27 mouse cellular contexts compared by ENCODE assay signal in genomic region chr15:96114616-96115015, GRCm38 (mm10).
DNase-seq lines count a peak whose midpoint lies in the region; ATAC-seq and TF ChIP-seq lines count a peak whose summit lies in the region.
"Had no signal": no experiment of that assay in that cellular context is flagged by ENCODE, and none has a peak within 500 bp of the region (broad histone marks: within the 10 kb centered on the region; RNA-seq: fewer than 3 reads in every experiment).

No protein-coding gene starts in this region.

- no peak for DNase-seq in heart, postnatal 14 days
- DNase-seq in layer of hippocampus, adult 2 months (ENCODE audit: low spot score in 2 of 2) = no peak
- DNase-seq in layer of hippocampus, adult 8-10 months (ENCODE audit: low spot score in 2 of 2) = no peak
- DNase-seq in midbrain, postnatal 0 days (ENCODE audit: low spot score) = no peak
- DNase-seq in midbrain, embryonic 10.5 days (ENCODE audit: low spot score) = no peak
- DNase-seq: adrenal gland, postnatal 25 days; B cell, adult 2 months; cerebellum, adult 18-20 months; cerebellum, postnatal 10 days; forebrain, postnatal 0 days; kidney, adult 9 months; kidney, postnatal 10 days; lung, embryonic 14.5 days; lung, postnatal 14 days; right cerebral cortex, postnatal 4 days; thymus, adult 18-20 months; thymus, postnatal 25 days had no signal

- peak overlapping the region; percentile 42 for H3K4me2 ChIP-seq in heart, embryonic 12.5 days
- H3K4me2 ChIP-seq in midbrain, postnatal 0 days (ENCODE audit: low read depth, low read length, poor library complexity, severe bottlenecking) = peak overlapping the region; percentile 4; the same call in 1 of the 2 replicates
- H3K4me2 ChIP-seq: embryonic facial prominence, embryonic 15.5 days; forebrain, embryonic 12.5 days; hindbrain, embryonic 14.5 days; liver, embryonic 15.5 days; lung, embryonic 14.5 days; midbrain, embryonic 12.5 days; neural tube, embryonic 12.5 days had no signal

- WGBS in heart, embryonic 12.5 days = 44% methylated on average over 9 of the region's 9 CpGs
- WGBS in midbrain, postnatal 0 days = 70% methylated on average over 9 of the region's 9 CpGs
- 81% methylated on average over 9 of the region's 9 CpGs for WGBS in midbrain, embryonic 10.5 days

- no peaks in the 10 kb centered on the region for H3K36me3 ChIP-seq in heart, embryonic 12.5 days
- H3K36me3 ChIP-seq in midbrain, postnatal 0 days (ENCODE audit: insufficient read depth, low read length) = no peaks in the 10 kb centered on the region
- H3K36me3 ChIP-seq in midbrain, embryonic 10.5 days = no peaks in the 10 kb centered on the region
- H3K36me3 ChIP-seq: embryonic facial prominence, embryonic 15.5 days; forebrain, embryonic 12.5 days; liver, embryonic 15.5 days; midbrain, embryonic 12.5 days; neural tube, embryonic 12.5 days had no signal

- H3K27ac ChIP-seq in heart, embryonic 12.5 days (ENCODE audit: poor library complexity, severe bottlenecking) = no peak overlapping the region
- no peak overlapping the region for H3K27ac ChIP-seq in layer of hippocampus, adult 2 months
- no peak overlapping the region for H3K27ac ChIP-seq in midbrain, postnatal 0 days (ENCODE audit: low read depth, low read length)
- no peak overlapping the region for H3K27ac ChIP-seq in midbrain, embryonic 10.5 days (replicated peaks)
- H3K27ac ChIP-seq: embryonic facial prominence, embryonic 15.5 days; forebrain, embryonic 12.5 days; hindbrain, embryonic 14.5 days; liver, embryonic 15.5 days; midbrain, embryonic 12.5 days; neural tube, embryonic 12.5 days; stomach, postnatal 0 days had no signal

- ATAC-seq in heart, embryonic 12.5 days (ENCODE audit: insufficient number of reproducible peaks, low FRiP score) = no peak
- ATAC-seq in midbrain, postnatal 0 days (ENCODE audit: low FRiP score) = no peak
- no peak for ATAC-seq in megakaryocyte progenitor cell, adult 5-6 weeks (replicated peaks; ENCODE audit: poor library complexity)
- ATAC-seq: intestine, postnatal 0 days had no signal

- intact Hi-C loops in heart, postnatal 14 days (cut with DNase I) = no loop called here

- no peak for TF ChIP-seq CTCF in layer of hippocampus, adult 2 months (conservative IDR thresholded peaks at IDR 0.05)
- no peak for TF ChIP-seq CTCF in midbrain, postnatal 0 days (IDR thresholded peaks at IDR 0.05)

- peaks cover 14% of the 10 kb centered on the region for H3K4me1 ChIP-seq in heart, embryonic 12.5 days (replicated peaks)
- H3K4me1 ChIP-seq in midbrain, postnatal 0 days (ENCODE audit: insufficient read depth, low read length) = no peaks in the 10 kb centered on the region; the same call in 1 of the 2 replicates
- no peaks in the 10 kb centered on the region for H3K4me1 ChIP-seq in midbrain, embryonic 10.5 days
- H3K4me1 ChIP-seq: embryonic facial prominence, embryonic 15.5 days; forebrain, embryonic 12.5 days; liver, embryonic 15.5 days; midbrain, embryonic 12.5 days; neural tube, embryonic 12.5 days had no signal

- H3K27me3 ChIP-seq in heart, embryonic 12.5 days (replicated peaks) = no peaks in the 10 kb centered on the region
- no peaks in the 10 kb centered on the region for H3K27me3 ChIP-seq in midbrain, postnatal 0 days (ENCODE audit: insufficient read depth, low read length)
- no peaks in the 10 kb centered on the region for H3K27me3 ChIP-seq in midbrain, embryonic 10.5 days (ENCODE audit: low read depth, poor library complexity, severe bottlenecking)
- H3K27me3 ChIP-seq: embryonic facial prominence, embryonic 15.5 days; forebrain, embryonic 12.5 days; liver, embryonic 15.5 days; midbrain, embryonic 12.5 days; neural tube, embryonic 12.5 days had no signal

- no peak overlapping the region for H3K9ac ChIP-seq in heart, embryonic 12.5 days
- H3K9ac ChIP-seq in midbrain, postnatal 0 days (replicated peaks; ENCODE audit: low read length, poor library complexity, severe bottlenecking) = no peak overlapping the region
- H3K9ac ChIP-seq: embryonic facial prominence, embryonic 15.5 days; forebrain, embryonic 12.5 days; forebrain, postnatal 0 days; hindbrain, embryonic 14.5 days; liver, embryonic 15.5 days; lung, embryonic 14.5 days; midbrain, embryonic 12.5 days; neural tube, embryonic 12.5 days had no signal

- peaks cover 6% of the 10 kb centered on the region; the same call in 1 of the 2 replicates for H3K9me3 ChIP-seq in heart, embryonic 12.5 days (replicated peaks)
- no peaks in the 10 kb centered on the region for H3K9me3 ChIP-seq in midbrain, postnatal 0 days (ENCODE audit: low read length)
- no peaks in the 10 kb centered on the region for H3K9me3 ChIP-seq in midbrain, embryonic 10.5 days (replicated peaks)
- H3K9me3 ChIP-seq: embryonic facial prominence, embryonic 15.5 days; forebrain, embryonic 12.5 days; liver, embryonic 15.5 days; midbrain, embryonic 12.5 days; neural tube, embryonic 12.5 days had no signal

- H3K4me3 ChIP-seq in heart, embryonic 12.5 days = peak overlapping the region; percentile 8; the same call in 1 of the 2 replicates
- peak overlapping the region; percentile 27 for H3K4me3 ChIP-seq in layer of hippocampus, adult 2 months
- no peak overlapping the region for H3K4me3 ChIP-seq in midbrain, postnatal 0 days (ENCODE audit: low read depth, low read length)
- no peak overlapping the region for H3K4me3 ChIP-seq in midbrain, embryonic 10.5 days
- H3K4me3 ChIP-seq: embryonic facial prominence, embryonic 15.5 days; forebrain, embryonic 12.5 days; liver, embryonic 15.5 days; midbrain, embryonic 12.5 days; neural tube, embryonic 12.5 days had no signal

Comparison
In these comparisons a context has a peak if more than half of its experiments do, and no peak if none do; other contexts are left out.
1. H3K4me3 ChIP-seq: peak in heart, embryonic 12.5 days (single experiment) and layer of hippocampus, adult 2 months (single experiment); none in midbrain, postnatal 0 days (single experiment) and midbrain, embryonic 10.5 days (single experiment).